Mouse (Mus musculus): ENCODE results near the gene Zfp330.

The Zfp330 gene

DNA sequence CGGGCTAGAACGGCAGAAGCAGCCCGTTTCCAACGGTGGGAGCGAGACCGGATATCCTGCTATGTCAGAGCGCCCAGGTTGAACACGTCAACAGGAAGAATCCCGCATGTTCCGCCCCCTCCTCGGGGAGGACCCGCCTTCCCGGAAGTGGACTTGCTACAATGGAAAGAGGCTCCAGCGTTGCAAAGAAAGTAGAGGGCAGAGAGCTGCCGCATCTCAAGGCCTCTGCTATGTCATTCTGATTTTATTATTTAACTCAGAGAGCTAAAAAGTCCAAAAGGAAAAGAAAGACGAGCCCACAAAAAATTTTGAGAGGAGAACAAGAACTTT, at the start of gene Zfp330:
Zfp330 (minus strand) TSS at position 68 of the 330 bp plus-strand sequence.
- DNase-seq (ENCODE audit: low spot score) = peak; percentile 55

DNA sequence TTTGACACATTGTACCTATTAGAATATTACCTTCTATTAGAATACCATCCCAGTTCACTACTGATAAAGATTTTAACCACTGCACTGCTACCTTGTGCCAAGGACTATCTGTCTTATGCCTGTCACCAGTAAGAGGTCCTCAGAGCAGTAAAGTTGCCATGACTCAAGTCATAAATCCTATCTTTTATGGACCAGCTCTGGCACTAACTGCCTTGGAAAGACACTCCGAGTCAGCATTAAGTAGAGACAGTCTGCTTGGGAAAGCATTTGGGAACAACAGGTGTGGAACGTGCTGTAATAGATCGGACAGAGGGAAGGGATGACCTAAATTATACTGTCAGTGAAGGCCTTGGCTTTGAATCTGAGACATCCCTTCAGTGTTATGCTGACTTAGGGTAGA, 4.0 kb upstream of the Zfp330 start:
- no peak for DNase-seq (ENCODE audit: low spot score)

DNA sequence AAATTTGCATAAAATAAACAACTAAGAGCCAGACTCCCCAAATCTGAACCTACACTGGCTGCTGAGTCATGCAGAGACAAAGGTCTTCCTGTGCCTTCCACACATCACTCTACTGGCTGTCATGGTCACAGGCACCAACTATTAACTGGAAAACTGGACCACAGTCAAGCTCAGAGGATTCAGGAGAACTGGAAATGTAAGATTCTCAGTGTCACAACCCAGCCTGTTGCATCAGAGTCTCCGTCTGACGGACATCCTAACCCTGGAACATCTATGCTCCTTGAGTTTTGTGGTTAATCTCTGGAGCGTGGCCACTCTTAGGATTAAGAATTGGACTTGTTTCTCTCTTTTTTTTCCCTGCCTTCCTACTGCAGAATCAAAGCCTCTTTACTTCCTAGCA, 3.4 kb upstream of the Zfp330 start:
- no peak for DNase-seq (ENCODE audit: low spot score)

DNA sequence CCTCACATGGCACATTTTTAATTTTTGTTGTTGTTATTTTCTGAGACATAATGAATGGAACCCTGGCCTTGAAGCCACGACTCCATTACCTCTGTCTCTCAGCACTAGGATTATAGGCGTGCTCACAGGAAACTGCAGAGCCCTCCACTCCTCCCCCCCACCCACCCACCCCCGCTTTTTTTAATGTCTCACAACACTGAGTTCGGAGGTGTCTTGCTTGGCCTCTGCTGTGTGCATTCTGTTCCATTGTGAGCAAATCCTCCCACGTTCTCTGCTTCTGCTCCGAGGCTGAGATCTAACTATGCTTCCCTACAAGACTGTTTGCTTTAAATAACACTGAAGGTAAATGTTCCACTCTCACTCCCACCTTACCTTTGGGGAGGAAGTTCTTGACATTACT, 522 bp upstream of the Zfp330 start:
- DNase-seq (ENCODE audit: low spot score) = no peak

DNA sequence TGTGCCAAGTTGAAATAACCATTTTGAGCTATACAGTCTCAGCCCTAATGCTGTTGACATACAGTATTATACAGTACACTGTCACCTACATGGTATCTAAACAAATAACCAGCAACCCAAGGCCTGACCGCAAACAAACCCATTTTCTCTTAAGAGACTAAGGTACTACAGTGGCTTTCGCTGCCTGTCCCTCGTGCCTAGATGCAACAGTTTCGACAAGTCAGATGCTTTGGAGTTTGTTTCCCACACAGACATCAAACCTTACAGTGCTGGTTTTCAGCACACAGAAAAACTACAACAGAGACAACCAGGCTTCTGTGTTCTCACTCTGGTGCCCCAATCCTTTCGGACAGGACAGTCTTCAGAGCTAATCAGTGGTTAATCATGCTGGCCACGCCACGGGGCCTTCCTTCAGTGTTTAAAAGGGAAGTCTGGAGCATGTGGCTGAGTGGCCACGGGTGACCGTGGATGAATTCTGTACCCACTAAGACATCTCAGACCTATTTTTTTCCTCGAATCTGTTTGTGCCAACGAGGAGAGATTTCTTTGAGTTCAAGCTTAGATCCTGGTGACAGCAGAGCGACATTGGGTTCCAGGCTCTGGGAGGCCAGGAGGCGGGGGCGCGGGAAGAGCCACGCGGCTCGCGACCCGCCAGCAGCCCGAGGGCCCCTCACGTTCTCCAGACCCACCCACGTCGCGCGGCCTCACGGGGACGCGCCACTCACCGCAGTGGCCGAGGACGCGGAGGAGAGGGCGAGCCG, 448 bp downstream of the Zfp330 start:
- DNase-seq (ENCODE audit: low spot score) = no peak

DNA sequence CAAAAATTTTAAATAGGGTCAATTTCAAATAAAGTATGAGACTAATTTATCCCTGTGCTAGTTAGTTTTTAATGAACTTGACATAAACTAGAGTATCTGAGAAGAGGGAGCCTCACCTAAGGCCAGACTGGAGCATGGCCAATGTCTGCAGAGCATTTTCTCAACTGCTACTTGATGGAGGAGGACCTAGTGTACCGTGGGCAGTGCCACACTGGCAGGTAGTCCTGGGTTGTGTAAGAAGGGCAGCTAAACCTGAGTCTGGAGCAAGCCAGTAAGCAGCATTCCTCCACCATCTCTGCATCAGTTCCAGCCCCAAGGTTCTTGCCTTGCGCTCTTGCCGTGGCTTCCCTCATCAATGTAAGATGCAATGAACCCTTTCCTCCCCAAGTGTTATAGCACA, 3.1 kb downstream of the Zfp330 start:
- DNase-seq (ENCODE audit: low spot score) = no peak

DNA sequence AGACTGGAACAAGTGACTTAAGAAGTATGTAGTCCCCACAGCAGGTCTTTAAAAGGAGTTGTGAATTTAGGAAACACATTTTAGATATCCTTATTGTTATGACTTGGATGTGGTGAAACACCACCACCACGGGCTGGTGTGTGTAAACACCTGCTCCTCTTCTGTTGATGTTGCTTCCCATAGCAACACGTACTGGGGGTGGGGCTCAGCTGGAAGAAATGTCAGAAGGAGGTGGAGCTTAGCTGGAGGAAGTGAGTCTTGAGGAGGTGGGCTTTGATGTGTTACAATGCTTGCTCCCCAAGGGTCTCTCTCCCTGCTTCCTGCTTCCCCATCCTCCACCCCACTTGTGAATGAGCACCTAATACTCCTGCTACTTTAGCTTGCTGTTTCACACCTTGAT, 14.9 kb downstream of the Zfp330 start:
- DNase-seq (ENCODE audit: low spot score) = no peak

DNA sequence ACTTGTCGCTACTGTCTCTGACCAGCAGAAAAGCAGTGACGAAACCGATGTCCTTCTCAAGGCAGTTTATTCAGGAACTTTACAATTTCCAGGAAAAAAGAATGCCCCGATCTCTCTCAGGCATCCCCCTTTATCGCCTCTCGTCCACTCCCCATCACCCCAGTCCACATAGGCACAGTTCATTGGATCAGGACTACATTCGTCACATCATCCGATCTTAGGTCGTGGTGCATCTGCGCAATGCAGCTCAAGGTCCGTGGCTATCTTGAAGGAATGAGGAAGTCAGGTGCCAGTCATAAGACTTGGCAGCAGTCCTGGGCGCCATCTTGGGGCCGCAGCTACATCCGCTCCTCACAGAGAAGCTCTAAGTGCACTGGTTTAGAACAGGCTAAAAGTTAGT, 19.0 kb downstream of the Zfp330 start:
- no peak for DNase-seq (ENCODE audit: low spot score)

DNA sequence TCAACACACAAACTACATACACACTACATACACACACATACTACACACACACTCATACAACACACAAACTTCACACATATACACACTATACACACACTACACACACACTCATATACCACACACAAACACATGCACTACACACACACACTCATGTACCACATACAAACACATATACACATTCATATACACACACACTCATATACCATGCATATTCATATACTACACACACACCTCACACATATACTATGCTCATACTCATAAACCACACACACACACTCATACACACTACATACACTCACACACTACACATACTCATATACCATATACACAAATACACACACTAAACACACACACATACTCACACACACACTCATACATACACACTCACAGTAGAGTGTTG, 27.3 kb downstream of the Zfp330 start:
- DNase-seq (ENCODE audit: low spot score) = no peak

DNA sequence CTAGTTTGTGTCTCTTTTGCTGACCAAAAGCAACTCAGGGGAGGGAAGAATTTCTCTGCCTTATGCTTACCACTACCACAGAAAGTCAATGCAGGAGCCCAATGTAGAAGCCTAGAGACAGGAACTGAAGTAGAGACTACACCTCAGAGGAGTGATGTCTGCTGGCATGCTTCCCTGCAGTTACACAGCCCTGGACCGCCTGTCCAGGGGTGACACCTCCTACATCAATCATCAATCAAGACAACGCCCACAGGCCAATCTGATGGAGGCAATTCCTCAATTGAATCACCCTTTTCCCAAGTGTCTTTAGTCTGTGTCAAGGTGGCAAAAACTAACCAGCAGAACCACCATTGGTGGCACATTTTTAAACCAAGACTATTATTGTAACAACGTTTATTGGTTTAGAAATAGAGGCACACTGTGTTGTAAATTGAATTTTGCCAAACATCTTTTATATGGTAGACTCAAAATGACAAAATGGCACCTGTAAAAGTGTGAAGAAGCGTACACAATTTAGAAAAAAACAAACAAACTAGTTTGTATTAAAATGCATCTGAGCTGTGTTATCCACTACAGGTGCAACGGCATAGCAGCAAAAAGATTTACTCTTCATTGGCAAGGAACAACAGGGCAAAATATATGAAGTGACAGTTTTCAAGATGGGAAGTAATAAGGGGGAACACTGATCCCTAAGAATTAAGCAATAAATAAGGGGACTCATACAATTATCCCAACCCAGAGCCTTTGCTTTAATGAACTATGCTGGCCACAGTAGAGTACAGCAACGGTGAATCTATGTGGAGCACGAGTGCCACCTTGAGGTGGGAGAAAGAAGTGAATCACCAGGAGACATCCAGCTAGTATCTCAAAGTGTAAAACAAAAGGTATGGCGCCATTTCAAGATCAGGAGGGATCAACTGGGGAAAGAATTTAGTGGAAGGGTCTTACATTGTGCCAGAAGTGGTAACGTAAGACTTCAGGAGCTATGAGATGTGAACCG, 29.8 kb downstream of the Zfp330 start:
- DNase-seq (ENCODE audit: low spot score) = no peak

All from urinary bladder, postnatal 10 days (tissue).